Mouse (Mus musculus): ENCODE measurements around the gene Erlin1. TPM values are rescaled to one million over a fixed set of nuclear protein-coding genes. Genes with fewer than 3 reads are reported as not detected.

Erlin1 gene
- total and polyA plus RNA-seq, 3 experiments, result 9.7 to 26.6 (median 22.7) TPM

- no peak for DNase-seq (ENCODE audit: extremely low read depth)
- H3K9me3 ChIP-seq (replicated peaks; ENCODE audit: low read length), result no peaks in the 10 kb centered on the region
- dilution Hi-C loops (cut with MboI; ENCODE audit: extremely low pct_ligation_motif_present, extremely low pct_unique_long_range_greater_than_20kb, low sequenced_read_pairs) (no loop called here), in situ Hi-C loops (cut with MboI; ENCODE audit: low pct_ligation_motif_present, low pct_unique_long_range_greater_than_20kb, low sequenced_read_pairs) (no loop called here)
- no peaks in the 10 kb centered on the region for H3K36me3 ChIP-seq (replicated peaks in 1 of 2; ENCODE audit: control insufficient read depth in 1 of 2, insufficient read depth in 1 of 2, low read length in 1 of 2)
- no peak overlapping the region for H3K4me3 ChIP-seq (replicated peaks in 1 of 3; ENCODE audit: low read depth in 2 of 3, low read length in 2 of 3, poor library complexity in 1 of 3)
- H3K27ac ChIP-seq (ENCODE audit: insufficient read depth, low read depth), result no peak overlapping the region
- H3K9ac ChIP-seq (ENCODE audit: insufficient read depth, low read depth), result no peak overlapping the region
- H3K79me2 ChIP-seq (replicated peaks; ENCODE audit: control insufficient read depth, extremely low read depth, insufficient read depth, poor library complexity, severe bottlenecking), result no peaks in the 10 kb centered on the region
- no peak overlapping the region for H3K4me2 ChIP-seq (ENCODE audit: insufficient read depth, low read depth, poor library complexity, severe bottlenecking)
- TF ChIP-seq HCFC1 (IDR thresholded peaks at IDR 0.05; ENCODE audit: low read depth, low read length) (no peak), MAZ (IDR thresholded peaks at IDR 0.05; ENCODE audit: low read depth, low read length) (no peak), JUN (IDR thresholded peaks at IDR 0.05; ENCODE audit: insufficient read depth, low read depth, low read length) (no peak), CTCF (conservative IDR thresholded peaks at IDR 0.05 in 1 of 2, IDR thresholded peaks at IDR 0.05 in 1 of 2; ENCODE audit: low read depth in 2 of 2, low read length in 2 of 2) (no peak), MYC (IDR thresholded peaks at IDR 0.05; ENCODE audit: low read depth, low read length) (no peak), POLR2A (IDR thresholded peaks at IDR 0.05; ENCODE audit: low read depth, low read length) (no peak)
- peaks cover 0 to 19% of the 10 kb centered on the region in 2 experiments; a peak in 2 of 4 replicates for H3K4me1 ChIP-seq (ENCODE audit: control insufficient read depth in 1 of 2, insufficient read depth in 2 of 2)
- no peaks in the 10 kb centered on the region for H3K27me3 ChIP-seq (replicated peaks)
Observed at GRCm38 (mm10) chr19:44000061-44000460, 69.5 kb downstream of the Erlin1 start.

- Histone ChIP-seq H3K36me3 (replicated peaks in 1 of 2; ENCODE audit: control insufficient read depth in 1 of 2, insufficient read depth in 1 of 2, low read length in 1 of 2) (no peaks in the 10 kb centered on the region), H3K27me3 (replicated peaks) (no peaks in the 10 kb centered on the region), H3K4me3 (replicated peaks in 1 of 3; ENCODE audit: low read depth in 2 of 3, low read length in 2 of 3, poor library complexity in 1 of 3) (no peak overlapping the region), H3K9me3 (replicated peaks; ENCODE audit: low read length) (no peaks in the 10 kb centered on the region), H3K27ac (ENCODE audit: insufficient read depth, low read depth) (no peak overlapping the region), H3K4me1 (ENCODE audit: control insufficient read depth in 1 of 2, insufficient read depth in 2 of 2) (peaks cover 5 to 16% of the 10 kb centered on the region in 2 experiments; a peak in 3 of 4 replicates), H3K79me2 (replicated peaks; ENCODE audit: control insufficient read depth, extremely low read depth, insufficient read depth, poor library complexity, severe bottlenecking) (no peaks in the 10 kb centered on the region), H3K9ac (ENCODE audit: insufficient read depth, low read depth) (no peak overlapping the region), H3K4me2 (ENCODE audit: insufficient read depth, low read depth, poor library complexity, severe bottlenecking) (no peak overlapping the region)
- in situ Hi-C loops (cut with MboI; ENCODE audit: low pct_ligation_motif_present, low pct_unique_long_range_greater_than_20kb, low sequenced_read_pairs), result no loop called here
- no peak for DNase-seq (ENCODE audit: extremely low read depth)
- dilution Hi-C loops (cut with MboI; ENCODE audit: extremely low pct_ligation_motif_present, extremely low pct_unique_long_range_greater_than_20kb, low sequenced_read_pairs), result no loop called here
- no peak for TF ChIP-seq MYC (IDR thresholded peaks at IDR 0.05; ENCODE audit: low read depth, low read length)
- no peak for TF ChIP-seq MEF2A (IDR thresholded peaks at IDR 0.05; ENCODE audit: borderline replicate concordance, low read depth, low read length)
- TF ChIP-seq JUND (conservative IDR thresholded peaks at IDR 0.05; ENCODE audit: low read depth, low read length), result no peak
- no peak for TF ChIP-seq PAX5 (IDR thresholded peaks at IDR 0.05; ENCODE audit: low read length)
- no peak for TF ChIP-seq ELF1 (IDR thresholded peaks at IDR 0.05; ENCODE audit: low read depth, low read length)
- TF ChIP-seq ZC3H11A (IDR thresholded peaks at IDR 0.05; ENCODE audit: low read depth, low read length), result no peak
Observed at GRCm38 (mm10) chr19:43998802-43999527, 70.6 kb downstream of the Erlin1 start.

DNA sequence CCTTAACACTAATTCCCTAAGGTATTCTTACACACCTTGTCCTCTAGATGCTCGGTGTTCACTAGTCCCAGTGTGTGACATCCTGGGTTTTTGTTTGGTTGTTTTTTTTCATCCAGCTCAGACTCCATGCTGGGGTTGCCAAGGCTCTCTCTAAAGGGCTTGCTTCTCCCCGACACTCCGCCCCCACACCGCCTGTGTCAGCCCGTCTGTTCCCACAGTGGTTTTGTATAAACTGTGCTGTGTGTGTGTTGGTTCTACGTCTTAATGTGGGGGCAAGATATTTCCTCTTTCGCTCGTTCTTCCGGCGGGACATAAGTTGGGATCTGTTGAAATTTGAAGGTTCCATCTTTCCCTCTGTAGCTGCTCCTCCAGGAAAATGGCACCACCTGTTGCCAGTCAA is 71.5 kb downstream of the Erlin1 start:
- no peak overlapping the region for H3K4me2 ChIP-seq (ENCODE audit: insufficient read depth, low read depth, poor library complexity, severe bottlenecking)
- H3K9ac ChIP-seq (ENCODE audit: insufficient read depth, low read depth), result no peak overlapping the region
- H3K27ac ChIP-seq (ENCODE audit: insufficient read depth, low read depth), result no peak overlapping the region
- in situ Hi-C loops (cut with MboI; ENCODE audit: low pct_ligation_motif_present, low pct_unique_long_range_greater_than_20kb, low sequenced_read_pairs), result no loop called here
- peaks cover 5 to 16% of the 10 kb centered on the region in 2 experiments; a peak in 3 of 4 replicates for H3K4me1 ChIP-seq (ENCODE audit: control insufficient read depth in 1 of 2, insufficient read depth in 2 of 2)
- no peaks in the 10 kb centered on the region for H3K79me2 ChIP-seq (replicated peaks; ENCODE audit: control insufficient read depth, extremely low read depth, insufficient read depth, poor library complexity, severe bottlenecking)
- H3K27me3 ChIP-seq (replicated peaks), result no peaks in the 10 kb centered on the region
- dilution Hi-C loops (cut with MboI; ENCODE audit: extremely low pct_ligation_motif_present, extremely low pct_unique_long_range_greater_than_20kb, low sequenced_read_pairs), result no loop called here
- H3K36me3 ChIP-seq (replicated peaks in 1 of 2; ENCODE audit: control insufficient read depth in 1 of 2, insufficient read depth in 1 of 2, low read length in 1 of 2), result no peaks in the 10 kb centered on the region
- TF ChIP-seq CTCF (conservative IDR thresholded peaks at IDR 0.05 in 1 of 2, IDR thresholded peaks at IDR 0.05 in 1 of 2; ENCODE audit: low read depth in 2 of 2, low read length in 2 of 2) (no peak), UBTF (IDR thresholded peaks at IDR 0.05; ENCODE audit: low read depth, low read length) (no peak), MAZ (IDR thresholded peaks at IDR 0.05; ENCODE audit: low read depth, low read length) (no peak), ZNF384 (IDR thresholded peaks at IDR 0.05; ENCODE audit: low read depth, low read length) (no peak), MAFK (IDR thresholded peaks at IDR 0.05; ENCODE audit: insufficient replicate concordance, low read length) (no peak), JUND (conservative IDR thresholded peaks at IDR 0.05; ENCODE audit: low read depth, low read length) (no peak), TCF12 (IDR thresholded peaks at IDR 0.05; ENCODE audit: low read depth, low read length) (no peak), BHLHE40 (IDR thresholded peaks at IDR 0.05; ENCODE audit: low read depth, low read length) (no peak), POLR2A (IDR thresholded peaks at IDR 0.05; ENCODE audit: low read depth, low read length) (no peak)
- H3K4me3 ChIP-seq (replicated peaks in 1 of 3; ENCODE audit: low read depth in 2 of 3, low read length in 2 of 3, poor library complexity in 1 of 3), result no peak overlapping the region
- no peaks in the 10 kb centered on the region for H3K9me3 ChIP-seq (replicated peaks; ENCODE audit: low read length)
- DNase-seq (ENCODE audit: extremely low read depth), result no peak
